Mouse (Mus musculus): ENCODE results near the gene Nbea. TPM values are rescaled to one million over a fixed set of nuclear protein-coding genes. Genes with fewer than 3 reads are reported as not detected.

The Nbea gene
- polyA plus RNA-seq, 1 experiment: 3.4 TPM

DNA sequence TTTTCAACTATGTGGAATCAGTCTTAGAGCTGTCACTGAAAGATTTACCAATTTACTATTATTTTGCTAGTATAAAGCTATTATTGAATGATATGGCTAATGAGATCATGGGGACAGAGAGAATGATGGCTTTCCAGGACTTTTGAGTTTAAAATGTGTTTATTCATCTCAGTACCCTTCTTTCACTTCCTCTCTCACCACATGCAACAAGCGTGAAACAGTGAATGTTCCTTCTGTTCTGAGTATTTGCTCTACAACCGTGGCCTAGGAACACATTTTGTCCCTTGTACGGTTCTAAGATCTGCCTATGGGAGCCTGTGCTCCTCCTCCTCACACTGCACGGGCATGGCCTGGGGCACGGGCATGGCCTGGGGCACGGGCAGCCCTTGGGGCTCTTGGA, 516.5 kb downstream of the Nbea start:
- Histone ChIP-seq H3K4me1 (ENCODE audit: control insufficient read depth, insufficient read depth, insufficient read length, low read length) (no peaks in the 10 kb centered on the region), H3K4me3 (ENCODE audit: insufficient read depth, low read depth, low read length) (no peak overlapping the region), H3K27ac (replicated peaks; ENCODE audit: low read depth, low read length) (no peak overlapping the region)

- no peak overlapping the region for H3K4me3 ChIP-seq (ENCODE audit: insufficient read depth, low read depth, low read length)
- no peaks in the 10 kb centered on the region for H3K4me1 ChIP-seq (ENCODE audit: control insufficient read depth, insufficient read depth, insufficient read length, low read length)
- no peak overlapping the region for H3K27ac ChIP-seq (replicated peaks; ENCODE audit: low read depth, low read length)
These were observed 517.6 kb downstream of the Nbea start for GRCm38 (mm10) chr3:55665928-55666327.

- Histone ChIP-seq H3K4me1 (ENCODE audit: control insufficient read depth, insufficient read depth, insufficient read length, low read length) (no peaks in the 10 kb centered on the region), H3K27ac (replicated peaks; ENCODE audit: low read depth, low read length) (no peak overlapping the region), H3K4me3 (ENCODE audit: insufficient read depth, low read depth, low read length) (no peak overlapping the region)
These were observed 518.8 kb downstream of the Nbea start for GRCm38 (mm10) chr3:55664713-55665112.

DNA sequence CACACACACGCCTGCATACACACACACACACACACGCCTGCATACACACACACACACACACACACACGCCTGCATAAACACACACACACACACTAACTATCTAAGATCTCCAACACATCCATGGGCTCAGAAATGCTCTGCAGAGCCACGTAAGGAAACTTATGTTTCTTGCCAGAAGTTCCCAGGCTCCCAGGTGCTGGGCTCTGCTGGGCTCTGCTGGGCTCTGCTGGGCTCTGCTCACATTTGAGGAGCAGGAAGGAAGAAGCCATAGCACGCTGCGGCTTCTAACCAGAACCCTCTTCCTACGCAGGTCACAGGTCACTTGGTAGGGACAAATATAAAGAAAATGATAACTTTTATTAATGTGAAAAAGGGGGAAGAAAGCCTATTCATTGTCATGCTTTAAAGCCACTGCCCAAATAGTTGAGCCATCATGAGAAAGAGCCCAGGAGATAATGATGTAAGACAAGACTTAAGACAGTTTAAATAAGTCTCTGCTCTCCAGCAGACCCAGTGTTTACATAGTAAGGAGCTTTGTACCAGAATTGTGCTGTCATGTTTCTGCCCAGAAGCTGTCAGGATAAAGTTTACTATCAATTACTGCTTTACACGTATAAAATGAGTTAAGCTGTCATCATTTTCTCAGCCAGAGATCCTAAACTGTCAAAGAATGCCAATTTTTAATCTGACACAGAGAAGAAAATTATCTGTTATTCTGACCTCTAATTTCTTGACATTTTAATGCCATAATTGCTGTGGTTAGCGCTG, 521.6 kb downstream of the Nbea start:
- Histone ChIP-seq H3K4me1 (ENCODE audit: control insufficient read depth, insufficient read depth, insufficient read length, low read length) (no peaks in the 10 kb centered on the region), H3K27ac (replicated peaks; ENCODE audit: low read depth, low read length) (no peak overlapping the region), H3K4me3 (ENCODE audit: insufficient read depth, low read depth, low read length) (no peak overlapping the region)

DNA sequence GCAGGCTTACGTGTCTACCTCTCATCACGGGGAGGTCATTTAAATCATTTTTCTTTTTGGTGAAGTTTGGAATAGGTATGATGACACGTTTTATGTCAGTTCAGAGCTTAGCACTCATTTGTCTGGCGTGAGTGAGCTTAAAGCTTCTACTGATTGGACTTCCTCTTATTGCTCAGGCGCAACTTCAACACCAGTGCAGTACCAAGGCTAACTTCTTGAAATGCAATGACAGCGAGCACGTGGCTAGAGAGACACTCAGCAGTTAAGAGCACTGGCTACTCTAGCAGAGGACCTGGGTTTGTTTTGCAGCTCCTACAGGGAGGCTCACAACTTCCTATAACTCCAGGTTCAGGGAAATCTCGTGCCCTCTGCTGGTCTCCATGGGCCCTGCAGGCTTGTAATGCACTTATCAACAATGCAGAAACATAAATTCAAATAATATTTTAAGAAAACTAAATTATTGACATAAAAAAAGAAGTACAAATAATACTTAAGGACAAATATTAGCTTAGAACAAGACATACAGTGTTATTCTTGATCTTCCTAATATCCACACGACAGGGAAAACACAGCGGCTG, 523.2 kb downstream of the Nbea start:
- no peaks in the 10 kb centered on the region for H3K4me1 ChIP-seq (ENCODE audit: control insufficient read depth, insufficient read depth, insufficient read length, low read length)
- no peak overlapping the region for H3K4me3 ChIP-seq (ENCODE audit: insufficient read depth, low read depth, low read length)
- no peak overlapping the region for H3K27ac ChIP-seq (replicated peaks; ENCODE audit: low read depth, low read length)

GRCm38 (mm10) chr3:55659558-55660215, 523.8 kb downstream of the Nbea start:
- Histone ChIP-seq H3K4me1 (ENCODE audit: control insufficient read depth, insufficient read depth, insufficient read length, low read length) (no peaks in the 10 kb centered on the region), H3K27ac (replicated peaks; ENCODE audit: low read depth, low read length) (no peak overlapping the region), H3K4me3 (ENCODE audit: insufficient read depth, low read depth, low read length) (no peak overlapping the region)

DNA sequence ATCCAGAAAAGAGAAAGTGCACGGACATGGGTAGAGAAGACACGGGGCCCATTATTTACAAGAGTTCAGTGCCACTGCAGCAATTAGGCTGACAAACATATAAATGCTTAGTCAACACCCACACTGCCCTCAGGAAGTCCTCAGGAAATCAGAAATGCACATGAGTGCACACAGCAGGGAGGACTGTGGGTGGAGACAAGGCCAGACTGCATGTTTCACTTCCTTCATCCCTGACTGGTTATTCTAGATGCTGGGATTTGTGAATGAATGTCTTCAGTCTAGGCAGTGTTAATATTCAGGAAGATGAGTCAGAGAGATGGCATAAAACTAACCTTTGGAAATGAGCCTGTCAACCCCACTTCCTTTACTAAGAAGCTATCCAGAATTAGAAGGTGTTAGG, 531.2 kb downstream of the Nbea start:
- Histone ChIP-seq H3K4me3 (ENCODE audit: insufficient read depth, low read depth, low read length) (no peak overlapping the region), H3K27ac (replicated peaks; ENCODE audit: low read depth, low read length) (no peak overlapping the region), H3K4me1 (ENCODE audit: control insufficient read depth, insufficient read depth, insufficient read length, low read length) (no peaks in the 10 kb centered on the region)

- Histone ChIP-seq H3K27ac (replicated peaks; ENCODE audit: low read depth, low read length) (no peak overlapping the region), H3K4me1 (ENCODE audit: control insufficient read depth, insufficient read depth, insufficient read length, low read length) (no peaks in the 10 kb centered on the region), H3K4me3 (ENCODE audit: insufficient read depth, low read depth, low read length) (no peak overlapping the region)
These were observed 531.6 kb downstream of the Nbea start for GRCm38 (mm10) chr3:55651877-55652276.

- Histone ChIP-seq H3K27ac (replicated peaks; ENCODE audit: low read depth, low read length) (no peak overlapping the region), H3K4me3 (ENCODE audit: insufficient read depth, low read depth, low read length) (no peak overlapping the region), H3K4me1 (ENCODE audit: control insufficient read depth, insufficient read depth, insufficient read length, low read length) (no peaks in the 10 kb centered on the region)
These were observed 534.0 kb downstream of the Nbea start for GRCm38 (mm10) chr3:55649541-55649940.

DNA sequence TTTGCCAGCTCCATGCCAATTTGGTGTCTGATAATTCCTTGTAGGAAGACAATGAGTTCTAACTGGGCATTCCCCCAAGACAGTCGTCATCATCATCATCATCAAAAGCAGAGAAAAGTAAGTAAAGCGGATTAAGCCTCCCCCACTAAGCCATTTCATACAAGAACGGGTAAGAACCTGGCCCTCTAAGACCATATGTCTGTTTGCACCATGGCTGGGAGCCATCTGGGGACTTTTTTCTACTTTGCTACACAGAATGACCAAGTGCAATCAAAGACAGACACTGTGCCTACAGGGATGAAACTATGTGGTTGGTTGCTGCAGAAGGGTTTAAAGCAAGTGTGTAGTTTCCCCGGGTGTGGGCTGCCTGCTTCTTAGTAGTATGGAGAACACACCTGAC, 535.2 kb downstream of the Nbea start:
- Histone ChIP-seq H3K4me3 (ENCODE audit: insufficient read depth, low read depth, low read length) (no peak overlapping the region), H3K4me1 (ENCODE audit: control insufficient read depth, insufficient read depth, insufficient read length, low read length) (no peaks in the 10 kb centered on the region), H3K27ac (replicated peaks; ENCODE audit: low read depth, low read length) (no peak overlapping the region)

DNA sequence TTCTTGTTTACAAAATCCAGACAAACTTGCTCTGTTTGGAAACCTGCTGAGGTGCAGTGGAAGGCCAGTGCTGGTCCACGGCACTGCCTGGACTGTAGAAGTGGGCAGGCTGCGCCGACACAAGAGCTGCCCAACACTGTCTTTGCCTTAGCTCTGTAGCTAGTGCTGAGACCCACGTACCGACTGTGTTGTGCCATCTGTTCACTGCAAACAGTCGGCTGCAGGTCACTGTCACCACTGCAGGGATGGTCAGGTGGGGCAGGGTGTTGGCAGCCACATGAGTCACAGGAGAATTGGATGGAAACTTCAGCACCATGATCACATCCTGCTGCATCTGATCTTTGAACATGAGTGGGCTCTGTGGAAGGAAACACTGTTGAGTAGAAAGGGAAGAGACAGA, 536.3 kb downstream of the Nbea start:
- H3K4me1 ChIP-seq (ENCODE audit: control insufficient read depth, insufficient read depth, insufficient read length, low read length): no peaks in the 10 kb centered on the region
- H3K4me3 ChIP-seq (ENCODE audit: insufficient read depth, low read depth, low read length): no peak overlapping the region
- no peak overlapping the region for H3K27ac ChIP-seq (replicated peaks; ENCODE audit: low read depth, low read length)

- no peak overlapping the region for H3K27ac ChIP-seq (replicated peaks; ENCODE audit: low read depth, low read length)
- no peaks in the 10 kb centered on the region for H3K4me1 ChIP-seq (ENCODE audit: control insufficient read depth, insufficient read depth, insufficient read length, low read length)
- no peak overlapping the region for H3K4me3 ChIP-seq (ENCODE audit: insufficient read depth, low read depth, low read length)
These were observed 537.1 kb downstream of the Nbea start for GRCm38 (mm10) chr3:55646437-55646836.

- no peaks in the 10 kb centered on the region for H3K4me1 ChIP-seq (ENCODE audit: control insufficient read depth, insufficient read depth, insufficient read length, low read length)
These were observed 539.4 kb downstream of the Nbea start for GRCm38 (mm10) chr3:55644035-55644618.

GRCm38 (mm10) chr3:55637660-55638059, 545.8 kb downstream of the Nbea start:
- Histone ChIP-seq H3K4me3 (ENCODE audit: insufficient read depth, low read depth, low read length) (no peak overlapping the region), H3K27ac (replicated peaks; ENCODE audit: low read depth, low read length) (no peak overlapping the region), H3K4me1 (ENCODE audit: control insufficient read depth, insufficient read depth, insufficient read length, low read length) (no peaks in the 10 kb centered on the region)

More at GRCm38 (mm10) chr3:55644035-55644618, 539.4 kb downstream of the Nbea start:
- no peak overlapping the region for H3K27ac ChIP-seq (replicated peaks; ENCODE audit: low read depth, low read length)
- H3K4me3 ChIP-seq (ENCODE audit: insufficient read depth, low read depth, low read length): no peak overlapping the region

GRCm38 (mm10) chr3:55635542-55636172, 547.8 kb downstream of the Nbea start:
- H3K4me3 ChIP-seq (ENCODE audit: insufficient read depth, low read depth, low read length): no peak overlapping the region
- no peaks in the 10 kb centered on the region for H3K4me1 ChIP-seq (ENCODE audit: control insufficient read depth, insufficient read depth, insufficient read length, low read length)
- H3K27ac ChIP-seq (replicated peaks; ENCODE audit: low read depth, low read length): no peak overlapping the region
